Mouse (Mus musculus) heart, embryonic 16.5 days (tissue): ENCODE data around the gene Lrrc28. TPM values are rescaled to one million over a fixed set of nuclear protein-coding genes. Genes with fewer than 3 reads are reported as not detected.

Source experiments
- ATAC-seq: fragments of 200-750 bp; cut with Nextera tagmentation; replicated peaks from 2 replicates; pipeline ENCODE4 v1.8.0; 2017; ENCODE audit warnings: moderate number of reproducible peaks; ENCODE audit not compliant: insufficient read depth, low FRiP score; ENCODE audit errors: extremely low read depth
- H3K27ac ChIP-seq: fragments of 300-500 bp; sonication (generic); 2 replicates; pipeline ENCODE4 v1.5.1; 2014; ENCODE audit warnings: mild to moderate bottlenecking, low read length, control low read depth, moderate library complexity
- H3K27me3 ChIP-seq: fragments of 300-500 bp; sonication (generic); 2 replicates; pipeline ENCODE4 v1.6.1; 2014; ENCODE audit warnings: low read length, mixed read lengths; ENCODE audit not compliant: control insufficient read depth, insufficient read depth
- H3K36me3 ChIP-seq: fragments of 300-500 bp; sonication (generic); 2 replicates; pipeline ENCODE4 v1.6.1; 2014; ENCODE audit not compliant: control insufficient read depth, insufficient read depth
- H3K4me1 ChIP-seq: fragments of 300-500 bp; sonication (generic); 2 replicates; pipeline ENCODE4 v1.6.1; 2014; ENCODE audit warnings: low read length, mixed read lengths; ENCODE audit not compliant: control insufficient read depth, insufficient read depth
- H3K4me2 ChIP-seq: fragments of 300-500 bp; sonication (generic); 2 replicates; pipeline ENCODE4 v1.6.1; 2014; ENCODE audit warnings: low read depth, mild to moderate bottlenecking, control low read depth, low read length
- H3K4me3 ChIP-seq: fragments of 300-500 bp; sonication (generic); 2 replicates; pipeline ENCODE4 v1.5.1; 2014; ENCODE audit warnings: mild to moderate bottlenecking, control low read depth, low read length
- H3K9ac ChIP-seq: fragments of 300-500 bp; sonication (generic); 2 replicates; pipeline ENCODE4 v1.6.1; 2014; ENCODE audit warnings: low read length, control low read depth
- H3K9me3 ChIP-seq: fragments of 300-500 bp; sonication (generic); replicated peaks from 2 replicates; pipeline ENCODE4 v1.6.1; 2016; ENCODE audit warnings: low read length; ENCODE audit not compliant: control insufficient read depth
- WGBS: fragments of 180-500 bp; shearing (Covaris S2); extraction: QIAGEN DNeasy Blood & Tissue Kit; methylation state at CpG from one replicate; pipeline ENCODE4 v1.1.7; 2014; 5-methylcytosine and 5-hydroxymethylcytosine counted together
- polyA plus RNA-seq: library from polyadenylated mRNA; unstranded; fragments of >200 nt; fragmentation: Nextera tagmentation; extraction: Ambion mirVana; gene quantifications from 2 replicates; pipeline ENCODE4 v1.2.1, GENCODE M21; 2015

Lrrc28 gene
- polyA plus RNA-seq, 1 experiment from 2014 or later: 13.0 TPM

GRCm38 (mm10) chr7:67565132-67565531 lies 79.9 kb downstream of the Lrrc28 start:
- no peak for ATAC-seq
- no peaks in the 10 kb centered on the region for H3K27me3 ChIP-seq
- WGBS: 53% methylated on average over 1 of the region's 1 CpGs
- H3K9me3 ChIP-seq: no peaks in the 10 kb centered on the region
- H3K9ac ChIP-seq: no peak overlapping the region
- no peaks in the 10 kb centered on the region for H3K36me3 ChIP-seq
- no peak overlapping the region for H3K4me2 ChIP-seq
- peaks cover 15% of the 10 kb centered on the region for H3K4me1 ChIP-seq
- no peak overlapping the region for H3K27ac ChIP-seq
- H3K4me3 ChIP-seq: no peak overlapping the region

DNA sequence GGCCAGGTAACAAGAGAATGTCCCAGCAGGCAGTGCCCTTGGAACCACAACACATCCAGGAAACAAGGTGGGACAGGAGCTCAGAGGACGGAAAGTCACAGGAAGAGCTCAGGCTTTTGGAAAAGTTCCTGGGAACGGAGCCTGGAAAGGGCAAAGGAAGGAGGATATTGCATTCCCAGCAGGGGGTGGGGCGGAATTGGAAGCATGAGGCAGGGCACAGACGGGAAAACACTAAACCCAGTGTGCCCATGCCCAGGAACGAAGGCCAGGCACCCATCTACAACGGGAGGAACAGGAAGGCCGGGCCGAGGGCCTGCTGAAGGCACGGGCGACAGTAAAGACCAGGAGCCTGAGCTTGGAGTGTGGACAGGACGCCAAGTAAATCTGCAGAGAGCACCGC lies 82.9 kb downstream of the Lrrc28 start:
- Histone ChIP-seq H3K36me3 (no peaks in the 10 kb centered on the region), H3K4me2 (peak overlapping the region; percentile 39; the same call in 1 of the 2 replicates), H3K9me3 (no peaks in the 10 kb centered on the region), H3K27ac (peak overlapping the region; percentile 74), H3K4me1 (peaks cover 22% of the 10 kb centered on the region), H3K9ac (peak overlapping the region; percentile 56), H3K4me3 (no peak overlapping the region), H3K27me3 (no peaks in the 10 kb centered on the region)
- peak; percentile 42 for ATAC-seq
- WGBS: 42% methylated on average over 12 of the region's 12 CpGs

DNA sequence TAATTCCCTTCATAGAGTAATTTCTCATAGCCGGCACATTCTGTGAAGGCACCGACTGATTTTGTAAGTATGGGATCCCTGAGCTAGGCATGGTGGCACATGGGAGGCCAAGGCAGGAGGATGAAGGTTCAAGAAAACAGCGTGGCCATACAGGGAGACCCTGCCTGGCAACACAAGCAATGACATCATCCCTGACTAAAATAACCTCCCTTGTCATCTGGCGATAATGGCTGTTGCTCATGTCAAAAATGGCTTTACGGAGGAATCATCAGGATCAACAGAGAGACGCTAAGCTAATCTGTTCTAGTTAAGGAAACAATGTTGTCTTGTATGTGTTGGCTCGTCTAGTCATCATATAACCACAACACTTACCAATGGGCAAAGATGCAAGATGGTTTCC lies 85.6 kb downstream of the Lrrc28 start:
- Histone ChIP-seq H3K9ac (no peak overlapping the region), H3K4me2 (peak overlapping the region; percentile 6; the same call in 1 of the 2 replicates), H3K27ac (peak overlapping the region; percentile 73), H3K4me3 (no peak overlapping the region), H3K4me1 (peaks cover 29% of the 10 kb centered on the region), H3K27me3 (no peaks in the 10 kb centered on the region), H3K9me3 (no peaks in the 10 kb centered on the region), H3K36me3 (no peaks in the 10 kb centered on the region)
- WGBS: 40% methylated on average over 7 of the region's 7 CpGs
- no peak for ATAC-seq

- no peak for ATAC-seq
- no peak overlapping the region for H3K27ac ChIP-seq
- H3K9ac ChIP-seq: no peak overlapping the region
- no peaks in the 10 kb centered on the region for H3K27me3 ChIP-seq
- H3K9me3 ChIP-seq: no peaks in the 10 kb centered on the region
- no peak overlapping the region for H3K4me3 ChIP-seq
- WGBS: 70% methylated on average over 5 of the region's 5 CpGs
- H3K36me3 ChIP-seq: no peaks in the 10 kb centered on the region
- peaks cover 31% of the 10 kb centered on the region for H3K4me1 ChIP-seq
- no peak overlapping the region for H3K4me2 ChIP-seq
Observed at GRCm38 (mm10) chr7:67558230-67558629, 86.8 kb downstream of the Lrrc28 start.

- H3K4me1 ChIP-seq: peaks cover 29% of the 10 kb centered on the region
- no peaks in the 10 kb centered on the region for H3K27me3 ChIP-seq
- no peak overlapping the region for H3K4me3 ChIP-seq
- H3K27ac ChIP-seq: peak overlapping the region; percentile 84
- H3K9me3 ChIP-seq: no peaks in the 10 kb centered on the region
- no peak overlapping the region for H3K9ac ChIP-seq
- peak; percentile 86 for ATAC-seq
- 37% methylated on average over 2 of the region's 2 CpGs for WGBS
- no peaks in the 10 kb centered on the region for H3K36me3 ChIP-seq
- H3K4me2 ChIP-seq: no peak overlapping the region
Observed at GRCm38 (mm10) chr7:67554863-67555262, 90.2 kb downstream of the Lrrc28 start.

DNA sequence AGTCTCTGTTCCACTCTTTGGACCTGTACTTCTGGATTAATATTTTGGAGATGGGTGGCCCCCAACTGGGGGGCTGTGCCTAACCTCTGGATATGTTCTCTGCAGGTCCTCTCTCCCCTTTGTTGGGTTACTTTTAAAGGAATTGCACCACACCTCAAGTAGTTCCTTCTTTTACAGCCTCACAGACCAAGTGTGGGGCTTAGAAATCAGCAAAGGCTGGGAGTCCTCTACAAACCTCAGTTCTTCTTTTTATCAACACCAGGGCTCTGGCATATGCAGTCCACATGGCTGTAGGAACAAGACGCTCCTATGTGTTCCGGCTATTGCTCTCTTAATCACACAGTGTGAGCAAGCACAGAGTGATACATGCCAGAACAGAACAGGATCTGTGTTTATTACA lies 93.8 kb downstream of the Lrrc28 start:
- ATAC-seq: no peak
- Histone ChIP-seq H3K9ac (no peak overlapping the region), H3K4me3 (no peak overlapping the region), H3K4me2 (no peak overlapping the region), H3K9me3 (no peaks in the 10 kb centered on the region), H3K27ac (no peak overlapping the region), H3K27me3 (no peaks in the 10 kb centered on the region), H3K36me3 (no peaks in the 10 kb centered on the region), H3K4me1 (peaks cover 28% of the 10 kb centered on the region)
- 73% methylated on average over 2 of the region's 2 CpGs for WGBS

DNA sequence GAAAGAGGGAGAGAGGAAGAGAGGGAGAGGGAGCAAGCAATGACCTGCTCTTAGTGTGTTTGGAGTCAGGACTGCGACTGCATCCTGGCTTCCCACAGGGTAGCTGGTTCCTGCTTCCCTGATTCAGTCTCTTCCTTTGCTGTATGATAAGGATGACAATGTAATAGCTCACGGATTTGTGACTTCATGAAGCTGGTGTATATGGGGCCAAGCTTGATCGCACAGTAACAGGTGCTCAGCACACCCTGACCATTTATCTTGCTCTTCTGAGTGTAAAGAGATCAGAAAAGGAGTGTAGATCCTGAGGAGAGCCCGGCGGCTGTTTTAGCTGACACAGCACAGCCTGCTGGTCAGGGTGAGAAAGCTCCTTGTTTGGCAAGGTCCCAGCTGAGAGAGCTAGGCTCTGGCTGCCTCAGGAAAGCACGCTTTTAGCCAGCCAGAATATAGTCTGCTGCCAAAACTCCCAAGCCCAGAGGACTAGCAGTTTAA lies 96.0 kb downstream of the Lrrc28 start:
- 16% methylated on average over 6 of the region's 6 CpGs for WGBS
- Histone ChIP-seq H3K9me3 (no peaks in the 10 kb centered on the region), H3K4me1 (peaks cover 14% of the 10 kb centered on the region), H3K4me3 (no peak overlapping the region), H3K4me2 (no peak overlapping the region), H3K27ac (peak overlapping the region; percentile 58; the same call in 1 of the 2 replicates), H3K9ac (no peak overlapping the region), H3K27me3 (no peaks in the 10 kb centered on the region), H3K36me3 (no peaks in the 10 kb centered on the region)
- peak; percentile 91 for ATAC-seq

- H3K4me3 ChIP-seq: no peak overlapping the region
- no peaks in the 10 kb centered on the region for H3K36me3 ChIP-seq
- H3K27ac ChIP-seq: no peak overlapping the region
- H3K4me2 ChIP-seq: no peak overlapping the region
- no peak for ATAC-seq
- H3K9ac ChIP-seq: no peak overlapping the region
- no peaks in the 10 kb centered on the region for H3K27me3 ChIP-seq
- WGBS: 80% methylated on average over 6 of the region's 6 CpGs
- H3K4me1 ChIP-seq: peaks cover 14% of the 10 kb centered on the region
- no peaks in the 10 kb centered on the region for H3K9me3 ChIP-seq
Observed at GRCm38 (mm10) chr7:67548599-67549041, 96.4 kb downstream of the Lrrc28 start.

DNA sequence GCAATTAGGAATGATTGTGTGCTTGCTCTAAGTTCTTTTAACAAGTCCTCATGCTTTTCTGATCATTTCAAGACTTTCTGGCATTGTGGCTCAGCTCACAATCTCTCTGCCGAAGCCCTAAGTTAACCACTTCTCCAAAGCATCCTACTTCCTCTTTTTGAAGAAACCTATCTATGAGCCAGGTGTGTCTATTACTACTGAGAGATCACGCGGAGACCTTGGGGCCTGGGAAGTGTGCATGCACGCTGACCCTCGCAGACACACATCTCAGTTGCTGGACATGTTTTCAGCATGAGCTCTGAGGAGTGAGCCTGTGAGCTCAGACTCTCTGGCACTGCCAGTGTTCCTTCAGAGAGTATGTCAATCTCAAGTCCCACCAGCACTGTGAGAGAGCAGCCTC lies 98.8 kb downstream of the Lrrc28 start:
- H3K4me1 ChIP-seq: peaks cover 13% of the 10 kb centered on the region
- no peak overlapping the region for H3K4me2 ChIP-seq
- no peak overlapping the region for H3K27ac ChIP-seq
- H3K36me3 ChIP-seq: no peaks in the 10 kb centered on the region
- no peak overlapping the region for H3K4me3 ChIP-seq
- H3K9ac ChIP-seq: no peak overlapping the region
- no peaks in the 10 kb centered on the region for H3K27me3 ChIP-seq
- no peaks in the 10 kb centered on the region for H3K9me3 ChIP-seq
- WGBS: 77% methylated on average over 5 of the region's 5 CpGs
- ATAC-seq: no peak
